Mouse (Mus musculus): ENCODE results near the gene F3.

The F3 gene

GRCm38 (mm10) chr3:121722971-121723844 is at the start of gene F3:
F3 (plus strand) TSS chr3:121723537.
- in situ Hi-C loops (cut with MboI, MseI): loop anchor here (5.0 to 10.0 kb wide), 2 partner anchors 176 to 408 kb away; no protein-coding TSS in a partner anchor

DNA sequence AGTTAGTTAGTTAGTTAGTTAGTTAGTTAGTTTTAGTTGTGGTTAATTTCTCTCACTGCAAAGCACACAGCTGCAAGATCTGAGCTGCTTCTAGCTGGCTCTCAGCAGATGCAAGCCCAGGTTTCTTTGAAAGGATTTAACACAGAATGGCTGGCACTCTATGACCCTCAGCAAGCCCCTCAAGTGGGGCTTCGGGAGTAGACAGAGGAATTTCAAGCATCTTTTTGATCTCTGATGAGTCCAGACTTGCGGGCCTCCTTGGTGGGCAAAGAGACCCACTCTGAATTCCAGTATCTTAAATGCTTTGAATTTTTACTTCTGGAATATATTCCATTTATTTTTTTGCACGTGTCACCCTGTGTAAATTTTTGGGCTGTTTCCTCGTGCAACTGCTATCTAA is 44.4 kb upstream of the F3 start:
- in situ Hi-C loops (cut with MboI, MseI): no loop called here

DNA sequence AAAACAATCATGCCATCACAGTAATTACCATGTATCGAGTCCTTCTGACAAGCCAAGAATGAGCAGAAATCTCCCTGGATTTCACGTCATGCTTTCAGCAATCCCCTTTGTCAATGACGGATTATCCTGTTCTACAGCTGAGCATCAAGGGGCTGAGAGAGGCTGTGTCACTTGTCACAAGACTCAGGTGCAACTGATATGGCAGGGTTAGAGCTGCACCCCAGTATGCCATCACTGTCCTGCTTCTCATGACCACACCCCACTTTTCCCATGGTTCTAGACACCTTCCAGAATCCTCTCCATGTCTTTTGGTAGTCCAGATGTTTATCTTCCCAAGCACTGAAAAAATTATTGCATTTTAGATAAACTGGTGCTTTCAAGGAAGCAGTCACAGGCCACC is 43.9 kb upstream of the F3 start:
- in situ Hi-C loops (cut with MboI, MseI): no loop called here

DNA sequence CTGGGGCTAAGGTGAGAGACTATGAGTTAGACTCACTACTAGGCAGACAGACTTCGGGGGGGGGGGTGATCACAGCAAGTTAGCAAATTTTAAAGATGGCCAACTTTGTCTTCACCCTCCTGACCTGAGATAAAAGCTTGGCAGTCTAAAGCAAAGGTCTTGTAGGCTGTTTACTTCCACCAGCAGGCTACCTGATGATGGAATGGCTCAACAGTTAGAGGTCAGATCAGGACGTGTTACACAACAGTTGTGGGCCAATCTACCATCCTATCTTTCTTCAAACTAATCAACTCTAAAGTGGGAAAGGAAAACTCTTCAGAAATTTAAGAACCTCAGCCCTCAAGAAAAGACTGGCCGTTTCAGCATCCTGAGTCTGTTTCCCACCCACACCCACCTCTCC is 43.1 kb upstream of the F3 start:
- in situ Hi-C loops (cut with MboI, MseI): no loop called here

DNA sequence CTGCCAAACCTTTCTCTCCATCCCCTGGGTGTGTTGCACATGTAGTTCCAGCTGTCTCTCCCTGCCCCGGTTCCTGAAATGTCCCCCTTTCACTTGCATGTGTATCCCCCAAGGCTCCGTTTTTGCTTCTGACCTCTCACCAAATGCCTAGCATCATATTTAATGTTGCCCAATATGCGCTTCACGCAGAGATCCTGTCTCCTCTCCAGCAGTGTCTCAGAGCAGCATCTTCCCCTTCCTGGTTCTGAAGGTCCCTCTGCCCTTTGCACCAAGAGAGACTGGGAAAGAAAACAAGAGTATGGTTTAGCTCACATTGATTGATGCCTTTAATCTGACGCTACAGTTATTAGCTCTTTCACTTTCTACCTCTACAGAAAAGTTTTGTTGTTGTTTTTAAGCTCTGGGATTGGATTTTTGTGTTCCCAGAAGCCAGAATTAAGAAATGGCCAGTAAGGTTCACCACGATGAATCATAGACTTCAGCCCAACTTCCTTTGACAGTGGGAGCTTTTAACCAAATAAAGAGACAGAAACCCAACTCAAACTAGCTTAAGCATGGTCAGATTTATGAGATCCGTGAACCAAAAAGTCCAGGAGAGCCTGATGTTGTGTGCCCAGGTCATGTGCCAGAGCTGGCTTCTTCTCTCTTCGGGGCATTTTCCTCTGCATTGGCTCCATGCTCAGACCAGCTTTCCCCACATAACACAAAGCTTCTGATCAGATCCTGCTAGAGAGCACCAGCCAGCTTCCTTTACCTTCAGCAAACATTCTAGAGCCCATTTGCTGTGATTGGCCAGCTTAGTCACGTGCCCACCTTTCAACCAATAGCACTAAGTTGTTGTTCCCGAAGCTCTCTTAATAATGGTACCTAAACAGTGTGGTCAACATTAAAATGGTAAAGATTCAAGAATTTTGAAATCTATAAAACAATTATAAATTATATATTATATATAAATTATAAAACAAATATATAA is 40.6 kb upstream of the F3 start:
- in situ Hi-C loops (cut with MboI, MseI): no loop called here

GRCm38 (mm10) chr3:121684552-121684951 is 38.8 kb upstream of the F3 start:
- in situ Hi-C loops (cut with MboI, MseI): no loop called here

GRCm38 (mm10) chr3:121684963-121685362 is 38.4 kb upstream of the F3 start:
- in situ Hi-C loops (cut with MboI, MseI): no loop called here

- in situ Hi-C loops (cut with MboI, MseI): no loop called here
These were observed 37.4 kb upstream of the F3 start for GRCm38 (mm10) chr3:121685985-121686384.

GRCm38 (mm10) chr3:121686408-121686911 is 36.9 kb upstream of the F3 start:
- in situ Hi-C loops (cut with MboI, MseI): no loop called here

GRCm38 (mm10) chr3:121687741-121688140 is 35.6 kb upstream of the F3 start:
- in situ Hi-C loops (cut with MboI, MseI): no loop called here

DNA sequence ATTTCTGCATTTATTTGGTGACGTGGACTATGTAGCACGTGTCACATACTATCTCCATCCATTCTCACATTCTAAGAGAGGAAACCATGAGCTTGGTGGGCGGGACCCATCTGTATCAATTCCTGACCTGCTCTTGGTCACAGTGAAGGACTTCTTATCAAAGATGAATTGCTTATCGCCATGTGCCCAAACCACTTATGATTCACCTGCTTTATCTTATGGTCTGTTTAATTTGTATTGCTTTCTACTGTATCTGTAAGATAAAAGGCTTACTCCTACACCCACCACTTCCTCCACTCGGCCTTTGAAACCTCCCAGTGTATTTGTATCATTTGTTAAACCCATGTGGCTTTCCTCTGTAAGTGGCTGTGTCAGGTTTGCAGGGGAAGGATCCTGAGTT is 34.3 kb upstream of the F3 start:
- in situ Hi-C loops (cut with MboI, MseI): no loop called here

DNA sequence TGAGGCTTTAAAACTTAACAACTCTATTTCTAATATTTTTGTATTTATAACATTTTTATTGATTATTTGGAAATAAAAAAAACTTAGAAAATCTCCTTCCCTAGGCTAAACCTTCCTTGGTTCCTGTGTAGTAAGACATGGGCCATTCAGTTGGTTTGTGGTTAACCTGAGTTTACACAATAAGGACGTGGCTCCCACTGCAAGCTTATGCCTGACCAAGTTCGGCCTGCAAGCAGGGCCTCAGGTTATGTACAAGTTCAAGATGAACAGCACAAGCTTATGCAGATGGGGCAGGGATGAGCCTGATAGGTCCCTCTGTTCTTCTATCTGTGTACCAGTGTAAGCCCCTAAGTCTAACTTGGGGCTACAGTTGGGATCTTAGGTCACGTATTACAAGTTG is 33.6 kb upstream of the F3 start:
- in situ Hi-C loops (cut with MboI, MseI): no loop called here

DNA sequence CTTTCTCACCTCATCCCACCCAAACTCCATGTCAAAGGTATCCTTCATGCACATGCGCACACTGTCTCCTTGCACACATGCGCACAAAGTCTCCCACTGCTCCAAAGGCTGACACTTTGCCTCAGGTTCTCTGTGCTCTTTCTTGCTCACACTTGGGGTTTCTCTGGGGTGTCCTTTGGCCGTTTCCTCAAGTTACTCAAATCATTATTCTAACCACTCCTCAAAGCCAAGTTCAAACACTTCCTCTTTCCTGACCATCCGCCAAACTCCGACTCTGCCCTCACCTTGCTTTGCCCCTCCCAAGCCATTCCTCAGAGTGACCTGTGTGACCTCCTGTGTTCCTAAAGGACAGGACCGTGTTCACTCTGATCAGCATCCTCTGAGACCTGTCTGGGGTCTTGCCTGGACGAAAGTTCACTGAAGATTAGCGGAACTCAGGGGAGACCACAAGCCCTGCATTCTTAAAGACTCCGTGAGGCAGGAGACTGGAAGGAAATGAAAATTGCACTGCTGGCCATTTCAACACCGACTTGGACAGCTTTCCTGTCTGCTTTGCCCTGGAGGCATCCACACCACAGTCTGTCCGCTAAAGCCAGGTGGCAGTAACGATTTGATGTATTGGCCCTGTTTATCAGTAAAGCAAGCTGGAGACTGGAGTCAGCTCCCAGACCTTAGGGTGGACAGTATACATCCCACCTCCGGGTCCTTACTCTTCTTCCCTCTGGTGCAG is 30.2 kb upstream of the F3 start:
- in situ Hi-C loops (cut with MboI, MseI): no loop called here

- in situ Hi-C loops (cut with MboI, MseI): no loop called here
These were observed 29.6 kb upstream of the F3 start for GRCm38 (mm10) chr3:121693746-121694145.

GRCm38 (mm10) chr3:121697169-121697568 is 26.2 kb upstream of the F3 start:
- in situ Hi-C loops (cut with MboI, MseI): no loop called here

- in situ Hi-C loops (cut with MboI, MseI): no loop called here
These were observed 23.9 kb upstream of the F3 start for GRCm38 (mm10) chr3:121699401-121699800.

DNA sequence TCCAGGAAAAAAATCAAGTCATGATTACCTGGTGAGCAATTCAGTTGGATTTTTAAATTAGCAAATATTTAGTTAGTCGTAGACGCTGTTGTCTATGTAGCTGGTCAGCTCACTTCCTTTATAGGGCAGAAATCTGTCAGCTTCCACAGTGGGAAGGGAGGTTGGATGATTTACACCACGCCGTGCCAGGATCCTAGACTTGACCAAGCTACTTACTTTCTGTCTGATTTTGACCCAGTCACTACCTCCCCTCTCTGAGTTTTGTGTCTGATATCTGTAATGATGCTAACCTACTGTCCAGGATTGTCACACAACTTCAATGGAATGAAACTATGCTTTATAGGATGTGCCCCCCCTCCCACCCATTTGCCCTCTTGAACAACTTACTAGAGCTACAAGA is 23.5 kb upstream of the F3 start:
- in situ Hi-C loops (cut with MboI, MseI): no loop called here

GRCm38 (mm10) chr3:121700364-121700952 is 22.9 kb upstream of the F3 start:
- in situ Hi-C loops (cut with MboI, MseI): no loop called here

DNA sequence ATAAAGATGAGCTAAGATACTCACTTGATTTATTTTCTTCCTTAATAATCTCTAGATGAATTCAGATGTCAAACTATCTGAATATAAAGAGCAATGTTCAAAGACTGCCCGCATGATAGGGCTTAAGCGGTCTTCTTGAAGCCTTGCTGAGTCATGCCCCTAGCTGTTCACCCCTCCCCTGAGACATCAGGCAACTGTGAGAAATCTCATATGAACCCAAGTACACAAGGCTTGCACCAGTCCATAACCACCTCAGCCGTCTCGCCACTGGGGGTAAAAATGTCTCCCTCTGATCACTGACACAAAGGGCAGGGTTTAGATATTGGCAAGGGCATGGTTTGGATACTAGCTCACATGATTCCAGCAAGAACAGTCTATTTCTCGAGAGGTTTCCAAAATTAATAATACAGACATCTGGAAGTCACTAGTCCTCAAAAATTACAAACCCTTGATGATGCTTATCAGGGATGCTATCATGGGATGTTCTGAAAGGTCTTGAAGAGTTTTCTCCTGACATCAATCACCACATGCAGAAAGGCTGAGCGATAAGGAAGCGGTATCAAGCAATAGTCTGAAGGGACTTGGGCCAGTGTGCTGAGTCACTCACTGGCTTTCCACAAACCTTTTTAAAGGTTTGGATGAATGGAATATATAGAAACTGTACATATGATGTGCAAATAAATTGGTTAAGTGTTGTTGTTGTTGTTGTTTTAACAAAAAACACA is 20.0 kb upstream of the F3 start:
- in situ Hi-C loops (cut with MboI, MseI): no loop called here

GRCm38 (mm10) chr3:121703880-121704243 is 19.5 kb upstream of the F3 start:
- in situ Hi-C loops (cut with MboI, MseI): no loop called here

DNA sequence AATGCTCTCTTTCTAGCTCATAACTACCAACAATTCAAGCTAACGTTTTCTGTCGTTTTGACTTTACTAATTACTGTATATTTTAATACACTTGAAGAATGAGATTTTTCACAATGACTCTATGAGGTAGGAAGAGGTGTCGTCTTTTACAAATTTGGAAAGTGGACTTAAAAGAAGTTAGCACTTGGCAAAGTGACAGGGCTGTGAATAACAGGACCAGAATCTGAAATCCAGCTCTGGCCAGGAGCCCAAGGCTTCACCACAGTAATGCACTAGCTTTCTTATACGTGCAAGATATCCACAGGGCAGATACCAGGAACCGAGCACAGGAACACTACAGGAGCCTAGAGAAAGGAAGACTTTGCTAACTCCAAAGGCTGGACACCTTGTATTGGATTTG is 17.2 kb upstream of the F3 start:
- in situ Hi-C loops (cut with MboI, MseI): no loop called here
